Mouse (Mus musculus) heart, embryonic 15.5 days (tissue): ENCODE measurements at regions not wholly inside any gene's neighbourhood (a gene's known extent, or its start where the extent isn't known, plus 50 kb on each side); places are given as distances from the start of the nearest gene placed in this dataset.

Experiments
- ATAC-seq: fragments of 200-750 bp; cut with Nextera tagmentation; replicated peaks from 2 replicates; pipeline ENCODE4 v1.8.0; 2017; ENCODE audit warnings: low read depth, moderate TSS enrichment; ENCODE audit not compliant: insufficient number of reproducible peaks, insufficient read depth, low FRiP score
- H3K27ac ChIP-seq: fragments of 300-500 bp; sonication (generic); 2 replicates; pipeline ENCODE4 v1.5.1; 2015; ENCODE audit warnings: mild to moderate bottlenecking, inconsistent platforms
- H3K27me3 ChIP-seq: fragments of 300-500 bp; sonication (generic); 2 replicates; pipeline ENCODE4 v1.6.1; 2015; ENCODE audit warnings: inconsistent platforms
- H3K36me3 ChIP-seq: fragments of 300-500 bp; sonication (generic); 2 replicates; pipeline ENCODE4 v1.6.1; 2015; ENCODE audit warnings: mild to moderate bottlenecking, inconsistent platforms
- H3K4me1 ChIP-seq: fragments of 300-500 bp; sonication (generic); replicated peaks from 2 replicates; pipeline ENCODE4 v1.6.1; 2015; ENCODE audit warnings: inconsistent platforms
- H3K4me2 ChIP-seq: fragments of 300-500 bp; sonication (generic); 2 replicates; pipeline ENCODE4 v1.6.1; 2015; ENCODE audit warnings: inconsistent platforms, mild to moderate bottlenecking, moderate library complexity
- H3K4me3 ChIP-seq: fragments of 300-500 bp; sonication (generic); 2 replicates; pipeline ENCODE4 v1.5.1; 2015; ENCODE audit warnings: mild to moderate bottlenecking, inconsistent platforms
- H3K9ac ChIP-seq: fragments of 300-500 bp; sonication (generic); 2 replicates; pipeline ENCODE4 v1.6.1; 2015; ENCODE audit warnings: mild to moderate bottlenecking, inconsistent platforms
- H3K9me3 ChIP-seq: fragments of 300-500 bp; sonication (generic); replicated peaks from 2 replicates; pipeline ENCODE4 v1.6.1; 2016; ENCODE audit warnings: inconsistent platforms
- WGBS: fragments of 180-500 bp; shearing (Covaris S2); methylation state at CpG from one replicate; pipeline ENCODE4 v1.1.7; 2015; ENCODE audit warnings: mixed read lengths; 5-methylcytosine and 5-hydroxymethylcytosine counted together

GRCm38 (mm10) chr10:67702783-67703455 lies 154.2 kb upstream of the Ado start:
- no peak overlapping the region for H3K4me3 ChIP-seq
- no peak overlapping the region for H3K27ac ChIP-seq
- no peak overlapping the region for H3K9ac ChIP-seq
- no peak overlapping the region for H3K4me2 ChIP-seq
- WGBS = 47% methylated on average over 9 of the region's 9 CpGs
- no peaks in the 10 kb centered on the region for H3K9me3 ChIP-seq
- ATAC-seq = no peak
- peaks cover 6% of the 10 kb centered on the region for H3K4me1 ChIP-seq
- H3K27me3 ChIP-seq = no peaks in the 10 kb centered on the region
- no peaks in the 10 kb centered on the region for H3K36me3 ChIP-seq

DNA sequence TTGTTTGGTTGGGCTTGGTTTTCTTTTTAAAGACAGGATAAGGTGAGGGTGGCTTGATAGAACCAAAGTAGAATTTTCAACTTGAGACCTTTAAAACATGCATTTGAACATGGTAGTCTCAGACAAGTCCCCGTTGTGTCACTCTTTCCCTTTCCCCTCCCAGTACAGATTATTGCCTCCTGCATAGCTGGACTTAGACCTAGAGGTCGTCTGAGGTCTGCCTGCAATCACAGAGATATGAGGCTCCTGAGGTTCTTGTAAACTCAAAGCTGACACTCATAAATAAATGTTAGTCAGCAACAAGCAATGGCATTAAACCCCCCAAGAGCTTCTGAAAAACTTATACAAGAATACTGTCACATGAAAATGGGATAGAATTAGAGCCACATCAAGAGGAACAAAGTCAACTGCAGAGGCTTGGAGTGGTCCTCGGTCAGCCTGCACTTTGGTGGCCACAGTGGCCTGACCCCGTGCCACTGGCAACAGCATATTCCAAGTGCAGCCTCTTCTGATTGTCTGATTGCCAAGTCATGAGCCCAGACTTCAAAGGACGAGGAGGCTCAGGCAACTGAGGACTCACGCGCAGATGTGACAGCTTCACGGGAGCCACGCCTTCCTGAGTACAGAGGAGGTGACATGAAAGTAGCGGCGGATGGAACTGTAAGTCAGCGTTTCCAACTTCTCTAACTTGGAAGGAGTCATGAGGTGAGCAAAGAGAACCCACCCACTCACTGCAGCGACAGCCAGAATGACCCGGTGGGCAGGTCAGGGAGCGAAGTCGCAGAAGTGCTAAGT lies 148.8 kb upstream of the Ado start:
- Histone ChIP-seq H3K36me3 (no peaks in the 10 kb centered on the region), H3K4me2 (peak overlapping the region; percentile 26), H3K27me3 (no peaks in the 10 kb centered on the region), H3K9me3 (no peaks in the 10 kb centered on the region), H3K9ac (no peak overlapping the region), H3K4me1 (peaks cover 5% of the 10 kb centered on the region), H3K27ac (no peak overlapping the region), H3K4me3 (no peak overlapping the region)
- 46% methylated on average over 16 of the region's 16 CpGs for WGBS
- ATAC-seq = no peak

DNA sequence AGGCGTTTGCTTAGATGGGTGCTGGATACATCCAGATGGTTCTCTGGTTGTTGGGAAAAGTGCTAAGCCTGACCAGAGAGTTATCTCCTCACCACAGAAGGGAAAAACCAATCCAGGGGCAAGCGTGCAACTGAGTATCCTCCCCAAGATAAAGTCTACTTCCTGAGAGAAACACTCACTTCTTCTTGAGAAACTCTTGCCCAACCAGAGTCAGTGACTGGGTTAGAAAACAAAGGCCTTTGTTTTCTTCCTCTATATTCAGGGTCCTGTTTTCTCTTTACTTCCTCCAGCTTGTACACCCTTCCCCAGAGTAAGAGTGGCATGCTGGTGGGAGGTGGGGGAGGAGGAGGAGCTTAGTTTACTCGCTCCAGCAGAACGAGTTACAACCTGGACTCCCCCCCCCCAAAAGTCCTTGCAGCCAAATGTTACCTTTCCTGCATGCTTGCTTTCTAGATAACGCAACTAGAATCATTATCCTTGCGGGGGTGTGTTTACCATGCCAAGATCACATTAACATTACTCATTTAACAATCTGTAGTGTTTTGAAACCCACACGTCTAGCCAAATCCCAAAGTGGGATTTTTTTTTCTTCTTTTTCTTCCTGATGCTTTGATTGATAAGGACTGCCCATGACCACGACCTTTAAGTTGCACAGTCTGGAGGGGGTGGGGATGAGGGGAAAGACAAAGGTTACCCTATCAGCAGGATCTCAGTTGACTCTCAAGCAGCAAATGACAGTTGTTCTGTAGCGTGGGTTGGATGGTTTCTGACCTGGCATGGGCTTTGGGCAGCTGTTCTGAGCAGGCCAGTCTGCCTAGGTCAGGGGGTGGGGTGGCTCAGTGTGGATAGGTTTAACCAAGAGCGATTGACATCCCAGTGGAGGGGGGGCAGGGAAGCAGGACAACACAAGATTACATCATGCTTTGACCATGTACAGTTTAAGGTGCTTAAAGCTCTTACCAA lies 147.4 kb upstream of the Ado start:
- Histone ChIP-seq H3K27me3 (no peaks in the 10 kb centered on the region), H3K27ac (no peak overlapping the region), H3K4me2 (no peak overlapping the region), H3K9ac (no peak overlapping the region), H3K9me3 (no peaks in the 10 kb centered on the region), H3K4me1 (peaks cover 5% of the 10 kb centered on the region; the same call in 1 of the 2 replicates), H3K36me3 (no peaks in the 10 kb centered on the region), H3K4me3 (no peak overlapping the region)
- 50% methylated on average over 10 of the region's 10 CpGs for WGBS
- ATAC-seq = no peak

DNA sequence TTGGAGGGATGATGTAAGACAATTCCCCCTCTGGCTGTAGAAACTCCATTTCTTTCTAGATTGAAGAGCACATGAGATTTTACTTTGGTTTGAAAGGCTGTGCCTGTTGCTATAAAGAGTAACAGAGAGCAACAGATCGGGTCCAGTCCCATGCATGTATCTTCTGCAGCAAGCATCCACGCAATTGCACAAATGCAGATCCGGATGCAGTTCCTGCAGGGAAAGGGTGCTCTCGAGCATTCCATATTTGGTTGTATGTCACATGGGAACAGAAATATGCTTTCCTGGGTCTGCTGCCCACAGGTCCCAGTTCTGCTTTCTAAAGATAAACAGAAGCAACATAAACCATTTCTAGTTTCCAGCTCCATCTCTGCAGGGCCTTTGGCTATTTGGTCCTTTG lies 146.0 kb upstream of the Ado start:
- no peak overlapping the region for H3K9ac ChIP-seq
- H3K4me1 ChIP-seq = peaks cover 5% of the 10 kb centered on the region; the same call in 1 of the 2 replicates
- no peak for ATAC-seq
- no peak overlapping the region for H3K4me2 ChIP-seq
- H3K36me3 ChIP-seq = no peaks in the 10 kb centered on the region
- no peaks in the 10 kb centered on the region for H3K27me3 ChIP-seq
- no peak overlapping the region for H3K4me3 ChIP-seq
- WGBS = 76% methylated on average over 4 of the region's 4 CpGs
- H3K9me3 ChIP-seq = no peaks in the 10 kb centered on the region
- H3K27ac ChIP-seq = no peak overlapping the region

DNA sequence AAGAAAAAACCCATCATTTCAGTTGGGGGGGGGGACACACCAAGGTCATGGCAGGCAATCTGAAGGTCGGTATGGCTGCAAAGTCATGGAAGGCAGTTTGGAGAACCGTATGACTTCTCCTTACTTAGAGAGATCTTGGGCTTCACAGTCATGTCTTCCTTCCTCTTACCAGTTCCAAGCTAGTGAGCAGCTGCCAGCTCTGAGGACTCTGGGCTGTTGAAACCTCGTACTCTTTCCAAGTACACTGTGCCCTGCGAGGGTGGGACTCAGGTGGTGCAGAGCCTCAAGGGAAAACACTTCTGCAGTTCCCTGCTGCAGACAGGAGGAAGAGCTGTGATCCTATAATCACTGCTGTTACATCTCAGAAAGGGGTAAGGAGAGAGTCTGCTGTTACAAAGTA lies 144.8 kb upstream of the Ado start:
- no peak overlapping the region for H3K4me2 ChIP-seq
- H3K36me3 ChIP-seq = no peaks in the 10 kb centered on the region
- no peak overlapping the region for H3K9ac ChIP-seq
- no peaks in the 10 kb centered on the region for H3K27me3 ChIP-seq
- H3K9me3 ChIP-seq = no peaks in the 10 kb centered on the region
- 77% methylated on average over 4 of the region's 4 CpGs for WGBS
- peaks cover 5% of the 10 kb centered on the region; the same call in 1 of the 2 replicates for H3K4me1 ChIP-seq
- no peak overlapping the region for H3K27ac ChIP-seq
- H3K4me3 ChIP-seq = no peak overlapping the region
- ATAC-seq = no peak

- Histone ChIP-seq H3K4me3 (no peak overlapping the region), H3K27me3 (no peaks in the 10 kb centered on the region), H3K9me3 (no peaks in the 10 kb centered on the region), H3K4me2 (no peak overlapping the region), H3K9ac (no peak overlapping the region), H3K27ac (no peak overlapping the region), H3K4me1 (no peaks in the 10 kb centered on the region), H3K36me3 (no peaks in the 10 kb centered on the region)
- no peak for ATAC-seq
- WGBS = 87% methylated on average over 15 of the region's 15 CpGs
These were observed 141.4 kb upstream of the Ado start for GRCm38 (mm10) chr10:67689944-67690670.

- ATAC-seq = no peak
- Histone ChIP-seq H3K9me3 (no peaks in the 10 kb centered on the region), H3K4me2 (no peak overlapping the region), H3K27ac (no peak overlapping the region), H3K9ac (no peak overlapping the region), H3K4me3 (no peak overlapping the region), H3K27me3 (no peaks in the 10 kb centered on the region), H3K36me3 (no peaks in the 10 kb centered on the region), H3K4me1 (no peaks in the 10 kb centered on the region)
- 89% methylated on average over 4 of the region's 4 CpGs for WGBS
These were observed 130.6 kb upstream of the Ado start for GRCm38 (mm10) chr10:67679382-67679781.

GRCm38 (mm10) chr10:67673450-67673849 lies 124.7 kb upstream of the Ado start:
- Histone ChIP-seq H3K9me3 (no peaks in the 10 kb centered on the region), H3K27me3 (no peaks in the 10 kb centered on the region), H3K4me2 (no peak overlapping the region), H3K36me3 (no peaks in the 10 kb centered on the region), H3K9ac (no peak overlapping the region), H3K27ac (no peak overlapping the region), H3K4me1 (peaks cover 14% of the 10 kb centered on the region), H3K4me3 (no peak overlapping the region)
- no peak for ATAC-seq
- WGBS = 79% methylated on average over 8 of the region's 8 CpGs

DNA sequence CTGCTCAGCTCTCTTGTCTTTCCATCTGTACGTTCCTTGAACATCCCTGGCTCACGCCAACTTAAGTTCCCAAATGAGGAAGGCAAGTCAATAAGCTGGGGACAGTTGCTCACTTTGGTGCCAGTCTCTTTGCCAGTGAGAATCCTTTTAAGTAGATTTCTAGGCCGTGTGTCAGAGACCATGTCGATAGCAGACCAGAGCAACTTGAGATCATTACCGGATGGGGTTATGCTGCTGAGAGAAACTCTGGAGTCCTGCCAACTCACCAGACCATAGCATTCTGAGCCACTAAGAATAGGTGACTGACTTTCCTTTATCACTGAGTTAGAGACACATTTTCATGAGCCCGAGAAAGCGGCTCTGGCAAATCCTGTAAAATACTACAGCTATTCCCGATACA lies 123.5 kb upstream of the Ado start:
- no peaks in the 10 kb centered on the region for H3K36me3 ChIP-seq
- H3K4me1 ChIP-seq = peaks cover 14% of the 10 kb centered on the region
- 22% methylated on average over 8 of the region's 8 CpGs for WGBS
- ATAC-seq = 0 out of 2 replicates have a peak, but pooled peaks have one; percentile 73
- no peak overlapping the region for H3K4me3 ChIP-seq
- no peaks in the 10 kb centered on the region for H3K27me3 ChIP-seq
- H3K27ac ChIP-seq = peak overlapping the region; percentile 68
- H3K4me2 ChIP-seq = peak overlapping the region; percentile 51
- H3K9ac ChIP-seq = no peak overlapping the region
- H3K9me3 ChIP-seq = no peaks in the 10 kb centered on the region

DNA sequence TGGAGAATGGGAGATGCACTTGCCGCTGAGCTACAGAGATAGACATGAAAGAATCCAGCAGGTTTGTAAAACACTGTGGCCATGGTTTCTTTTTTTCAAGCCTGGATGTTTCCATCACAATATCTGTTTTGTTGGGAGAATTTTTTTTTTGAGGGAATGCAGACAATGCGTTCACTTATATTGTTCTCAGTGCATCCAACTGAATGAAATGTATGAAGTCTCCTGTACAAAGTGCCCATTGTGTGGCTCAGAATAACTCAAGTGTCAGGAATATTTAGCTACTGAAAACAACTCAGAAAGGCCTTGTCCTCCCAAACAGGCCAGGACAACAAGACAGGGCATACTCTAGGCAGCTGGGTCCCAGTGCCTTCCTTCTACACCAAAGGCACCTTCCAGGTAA lies 120.3 kb upstream of the Ado start:
- Histone ChIP-seq H3K27me3 (no peaks in the 10 kb centered on the region), H3K9me3 (no peaks in the 10 kb centered on the region), H3K9ac (no peak overlapping the region), H3K27ac (no peak overlapping the region), H3K4me3 (no peak overlapping the region), H3K4me2 (no peak overlapping the region), H3K4me1 (peaks cover 14% of the 10 kb centered on the region), H3K36me3 (no peaks in the 10 kb centered on the region)
- 85% methylated on average over 2 of the region's 2 CpGs for WGBS
- no peak for ATAC-seq

- Histone ChIP-seq H3K27ac (no peak overlapping the region), H3K36me3 (no peaks in the 10 kb centered on the region), H3K9ac (no peak overlapping the region), H3K27me3 (no peaks in the 10 kb centered on the region), H3K9me3 (no peaks in the 10 kb centered on the region), H3K4me1 (no peaks in the 10 kb centered on the region), H3K4me3 (no peak overlapping the region), H3K4me2 (no peak overlapping the region)
- WGBS = 66% methylated on average over 3 of the region's 3 CpGs
- ATAC-seq = no peak
These were observed 114.3 kb upstream of the Ado start for GRCm38 (mm10) chr10:67663028-67663427.
